Comparison of ENCODE assay signal across 9 mouse cellular contexts in the genomic region with DNA sequence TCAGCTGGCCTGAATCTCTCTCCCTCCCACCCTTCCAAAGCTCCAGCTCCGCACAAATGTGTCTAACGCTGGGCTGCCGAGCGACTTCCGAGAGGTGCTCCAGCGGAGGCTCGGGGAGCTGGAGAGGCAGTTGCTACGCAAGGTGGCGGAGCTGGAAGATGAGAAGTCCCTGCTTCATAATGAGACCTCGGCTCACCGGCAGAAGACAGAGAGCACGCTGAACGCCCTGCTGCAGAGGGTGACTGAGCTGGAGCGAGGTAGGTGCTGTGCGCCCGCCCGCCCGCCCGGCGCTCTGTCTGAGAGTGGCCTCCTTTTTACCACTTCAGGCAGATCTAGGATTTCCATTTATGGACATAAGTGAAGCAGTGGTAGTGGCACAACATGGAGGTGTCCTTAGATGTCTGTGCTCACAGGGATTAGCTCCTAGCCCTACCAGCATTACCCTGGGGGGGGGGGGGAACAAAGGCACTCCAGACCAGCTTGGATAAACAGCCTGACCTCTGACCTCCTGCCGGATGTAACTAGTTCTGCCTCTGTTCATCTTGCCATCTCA. TPM values are rescaled to one million over a fixed set of nuclear protein-coding genes. Genes with fewer than 3 reads are reported as not detected.
DNase-seq lines count a peak whose midpoint lies in the region; ATAC-seq lines count a peak whose summit lies in the region.
"Had no signal": no experiment of that assay in that cellular context is flagged by ENCODE, and none has a peak within 500 bp of the region (broad histone marks: within the 10 kb centered on the region; RNA-seq: fewer than 3 reads in every experiment).

No protein-coding gene starts in this region.

- peaks cover 16% of the 10 kb centered on the region for H3K4me1 ChIP-seq in heart, embryonic 12.5 days (replicated peaks)
- peaks cover 15% of the 10 kb centered on the region for H3K4me1 ChIP-seq in forebrain, embryonic 14.5 days (ENCODE audit: control insufficient read depth, insufficient read depth, low read length)
- peaks cover 15% of the 10 kb centered on the region for H3K4me1 ChIP-seq in midbrain, embryonic 11.5 days (ENCODE audit: control insufficient read depth, insufficient read depth, low read length)

- no peak for DNase-seq in heart, postnatal 4 days
- peak; percentile 12 for DNase-seq in Muller cell, postnatal 12 days (ENCODE audit: inconsistent ontology term)
- peak; percentile 62 for DNase-seq in forebrain, embryonic 14.5 days (ENCODE audit: low spot score)
- DNase-seq in midbrain, embryonic 11.5 days (ENCODE audit: low spot score, missing footprints): peak; percentile 90
- no peak for DNase-seq in testis, postnatal 10 days (ENCODE audit: low spot score)
- no peak for DNase-seq in ovary, adult 18-20 months (ENCODE audit: low spot score)
- DNase-seq in B cell, adult 2 months: no peak

- no peak for ATAC-seq in heart, embryonic 12.5 days (ENCODE audit: insufficient number of reproducible peaks, low FRiP score)
- 0 out of 2 replicates have a peak, but pooled peaks have one; percentile 3 for ATAC-seq in forebrain, embryonic 14.5 days
- ATAC-seq in midbrain, embryonic 11.5 days (ENCODE audit: low FRiP score): peak; percentile 36

- no peak overlapping the region for H3K9ac ChIP-seq in heart, embryonic 12.5 days
- H3K9ac ChIP-seq in forebrain, embryonic 14.5 days (ENCODE audit: low read length): peak overlapping the region; percentile 50
- peak overlapping the region; percentile 55 for H3K9ac ChIP-seq in midbrain, embryonic 11.5 days (ENCODE audit: low read length)

- no peaks in the 10 kb centered on the region; the same call in 1 of the 2 replicates for H3K9me3 ChIP-seq in heart, embryonic 12.5 days (replicated peaks)
- no peaks in the 10 kb centered on the region for H3K9me3 ChIP-seq in forebrain, embryonic 14.5 days (replicated peaks; ENCODE audit: control insufficient read depth, low read length)
- no peaks in the 10 kb centered on the region for H3K9me3 ChIP-seq in midbrain, embryonic 11.5 days (ENCODE audit: control insufficient read depth, low read length)

- H3K27me3 ChIP-seq in heart, embryonic 12.5 days (replicated peaks): peaks cover 66% of the 10 kb centered on the region
- H3K27me3 ChIP-seq in forebrain, embryonic 14.5 days (replicated peaks; ENCODE audit: control insufficient read depth, insufficient read depth, low read length): peaks cover 17% of the 10 kb centered on the region
- H3K27me3 ChIP-seq in midbrain, embryonic 11.5 days (ENCODE audit: control insufficient read depth, insufficient read depth, low read length): peaks cover 35% of the 10 kb centered on the region

- H3K27ac ChIP-seq in heart, embryonic 12.5 days (ENCODE audit: poor library complexity, severe bottlenecking): no peak overlapping the region
- 0 out of 2 replicates have a peak overlapping the region, but pooled peaks have one; percentile 33 for H3K27ac ChIP-seq in forebrain, embryonic 14.5 days (ENCODE audit: low read depth, low read length)
- no peak overlapping the region for H3K27ac ChIP-seq in midbrain, embryonic 11.5 days (ENCODE audit: low read depth, low read length)

- 7% methylated on average over 21 of the region's 21 CpGs for WGBS in heart, embryonic 12.5 days
- whole genome bisulfite sequencing in forebrain, embryonic 14.5 days: under 1% methylated on average over 21 of the region's 21 CpGs
- WGBS in midbrain, embryonic 11.5 days: under 1% methylated on average over 21 of the region's 21 CpGs

- H3K4me3 ChIP-seq in heart, embryonic 12.5 days: peak overlapping the region; percentile 34
- peak overlapping the region; percentile 30 for H3K4me3 ChIP-seq in forebrain, embryonic 14.5 days (ENCODE audit: low read depth, low read length)
- H3K4me3 ChIP-seq in midbrain, embryonic 11.5 days (ENCODE audit: low read depth, low read length): peak overlapping the region; percentile 30

- H3K36me3 ChIP-seq in heart, embryonic 12.5 days: no peaks in the 10 kb centered on the region
- H3K36me3 ChIP-seq in forebrain, embryonic 14.5 days (ENCODE audit: control insufficient read depth, insufficient read depth, low read length): no peaks in the 10 kb centered on the region
- no peaks in the 10 kb centered on the region for H3K36me3 ChIP-seq in midbrain, embryonic 11.5 days (ENCODE audit: control insufficient read depth, insufficient read depth, low read length)
- H3K36me3 ChIP-seq: G1E had no signal

- peak overlapping the region; percentile 60 for H3K4me2 ChIP-seq in heart, embryonic 12.5 days
- H3K4me2 ChIP-seq in forebrain, embryonic 14.5 days (ENCODE audit: low read length): peak overlapping the region; percentile 63
- H3K4me2 ChIP-seq in midbrain, embryonic 11.5 days: peak overlapping the region; percentile 57

RNA-seq across cellular contexts. Expression of gene Nptx2, which starts 2.5 kb away (rescaled TPM):
- polyA plus RNA-seq in heart, embryonic 12.5 days (2016; fragmentation: Nextera tagmentation; extraction: Ambion mirVana): 0.19 and 0.22 TPM in 2 replicates
- under 1 TPM in 1 of 2 experiments, not detected in 1; 0.23 TPM for total RNA-seq in heart, postnatal 4 days (2021)
- 3.0 TPM in 2 replicates for polyA plus RNA-seq in forebrain, embryonic 14.5 days (2014; fragmentation: Nextera tagmentation; extraction: Ambion mirVana)
- 1.8 and 1.9 TPM in 2 replicates for polyA plus RNA-seq in midbrain, embryonic 11.5 days (2014; fragmentation: Nextera tagmentation; extraction: Ambion mirVana)
- total RNA-seq: G1E had no signal
- polyA plus RNA-seq: G1E had no signal

Comparison
In these comparisons a context has a peak if more than half of its experiments do, and no peak if none do; other contexts are left out.
1. DNase-seq: peak in Muller cell, postnatal 12 days (single experiment), forebrain, embryonic 14.5 days (single experiment) and midbrain, embryonic 11.5 days (single experiment); none in heart, postnatal 4 days (single experiment), testis, postnatal 10 days (single experiment), ovary, adult 18-20 months (single experiment) and B cell, adult 2 months (0 of 2).
2. Peak in every context shown above with its lines, with median percentiles within 50 percentile points of each other: H3K4me2 ChIP-seq and H3K4me3 ChIP-seq.